Mouse (Mus musculus): Measurements from ENCODE around the gene Cyb5b. TPM values are rescaled to one million over a fixed set of nuclear protein-coding genes. Genes with fewer than 3 reads are reported as not detected.
"Not testable (repeated sequence)": the region's sequence is repeated elsewhere in the genome, so short reads cannot be mapped to it uniquely, and the experiment has no call there.

The Cyb5b gene
- total and polyA plus RNA-seq, 3 experiments: 33.2 to 41.1 (median 38.8) TPM

GRCm38 (mm10) chr8:107212006-107212405, 61.6 kb downstream of the Cyb5b start:
- Histone ChIP-seq H3K4me1 (ENCODE audit: control insufficient read depth, insufficient read depth, low read length) (peaks cover 4% of the 10 kb centered on the region), H3K27me3 (ENCODE audit: control insufficient read depth, insufficient read depth, low read length) (no peaks in the 10 kb centered on the region), H3K79me2 (replicated peaks; ENCODE audit: control insufficient read depth, insufficient read depth, low read length) (no peaks in the 10 kb centered on the region), H3K9ac (ENCODE audit: low read depth, low read length) (no peak overlapping the region), H3K4me3 (no peak overlapping the region), H3K27ac (no peak overlapping the region), H3K36me3 (ENCODE audit: control insufficient read depth, insufficient read depth, low read length) (no peaks in the 10 kb centered on the region; the same call in 1 of the 2 replicates)
- DNase-seq: no peak
- no peak for TF ChIP-seq CTCF (IDR thresholded peaks at IDR 0.05)
- no peak for TF ChIP-seq EP300 (IDR thresholded peaks at IDR 0.05; ENCODE audit: insufficient read depth, low read depth, low read length)
- no peak for TF ChIP-seq POLR2A (IDR thresholded peaks at IDR 0.05; ENCODE audit: insufficient read depth, low read depth, low read length)
- intact Hi-C loops (cut with DNase I): no loop called here
- 84% methylated on average over 7 of the region's 7 CpGs for WGBS

- DNase-seq; H3K4me3 ChIP-seq; H3K79me2 ChIP-seq (replicated peaks; ENCODE audit: control insufficient read depth, insufficient read depth, low read length); intact Hi-C loops (cut with DNase I); H3K9ac ChIP-seq (ENCODE audit: low read depth, low read length); H3K36me3 ChIP-seq (ENCODE audit: control insufficient read depth, insufficient read depth, low read length); H3K27me3 ChIP-seq (ENCODE audit: control insufficient read depth, insufficient read depth, low read length); H3K27ac ChIP-seq; H3K4me1 ChIP-seq (ENCODE audit: control insufficient read depth, insufficient read depth, low read length): not testable (repeated sequence)
- WGBS: 63% methylated on average over 7 of the region's 7 CpGs
Observed at GRCm38 (mm10) chr8:107217230-107217629, 66.8 kb downstream of the Cyb5b start.

- 84% methylated on average over 8 of the region's 8 CpGs for WGBS
- intact Hi-C loops (cut with DNase I): no loop called here
- TF ChIP-seq CTCF (IDR thresholded peaks at IDR 0.05) (no peak), EP300 (IDR thresholded peaks at IDR 0.05; ENCODE audit: insufficient read depth, low read depth, low read length) (no peak), POLR2A (IDR thresholded peaks at IDR 0.05; ENCODE audit: insufficient read depth, low read depth, low read length) (no peak)
- H3K27ac ChIP-seq: no peak overlapping the region
- H3K4me3 ChIP-seq: no peak overlapping the region
- no peak overlapping the region for H3K9ac ChIP-seq (ENCODE audit: low read depth, low read length)
- H3K36me3 ChIP-seq (ENCODE audit: control insufficient read depth, insufficient read depth, low read length): no peaks in the 10 kb centered on the region; the same call in 1 of the 2 replicates
- no peaks in the 10 kb centered on the region for H3K79me2 ChIP-seq (replicated peaks; ENCODE audit: control insufficient read depth, insufficient read depth, low read length)
- no peak for DNase-seq
- no peaks in the 10 kb centered on the region for H3K27me3 ChIP-seq (ENCODE audit: control insufficient read depth, insufficient read depth, low read length)
- peaks cover 2% of the 10 kb centered on the region for H3K4me1 ChIP-seq (ENCODE audit: control insufficient read depth, insufficient read depth, low read length)
Observed at GRCm38 (mm10) chr8:107218091-107218490, 67.7 kb downstream of the Cyb5b start.

GRCm38 (mm10) chr8:107219078-107219477, 68.6 kb downstream of the Cyb5b start:
- Histone ChIP-seq H3K4me1 (ENCODE audit: control insufficient read depth, insufficient read depth, low read length) (peaks cover 2% of the 10 kb centered on the region), H3K36me3 (ENCODE audit: control insufficient read depth, insufficient read depth, low read length) (no peaks in the 10 kb centered on the region; the same call in 1 of the 2 replicates), H3K4me3 (no peak overlapping the region), H3K27me3 (ENCODE audit: control insufficient read depth, insufficient read depth, low read length) (no peaks in the 10 kb centered on the region), H3K9ac (ENCODE audit: low read depth, low read length) (no peak overlapping the region), H3K27ac (no peak overlapping the region), H3K79me2 (replicated peaks; ENCODE audit: control insufficient read depth, insufficient read depth, low read length) (no peaks in the 10 kb centered on the region)
- no peak for DNase-seq
- intact Hi-C loops (cut with DNase I): no loop called here
- TF ChIP-seq POLR2A (IDR thresholded peaks at IDR 0.05; ENCODE audit: insufficient read depth, low read depth, low read length): no peak
- TF ChIP-seq CTCF (IDR thresholded peaks at IDR 0.05): no peak
- TF ChIP-seq EP300 (IDR thresholded peaks at IDR 0.05; ENCODE audit: insufficient read depth, low read depth, low read length): no peak
- 74% methylated on average over 2 of the region's 2 CpGs for WGBS

GRCm38 (mm10) chr8:107221924-107222851, 71.7 kb downstream of the Cyb5b start:
- WGBS: 23% methylated on average over 8 of the region's 8 CpGs
- H3K27ac ChIP-seq: no peak overlapping the region
- H3K4me1 ChIP-seq (ENCODE audit: control insufficient read depth, insufficient read depth, low read length): peaks cover 2% of the 10 kb centered on the region
- no peaks in the 10 kb centered on the region for H3K27me3 ChIP-seq (ENCODE audit: control insufficient read depth, insufficient read depth, low read length)
- H3K4me3 ChIP-seq: no peak overlapping the region
- H3K9ac ChIP-seq (ENCODE audit: low read depth, low read length): peak overlapping the region; percentile 36; the same call in 1 of the 2 replicates
- peak; percentile 61 to 75 for DNase-seq
- H3K36me3 ChIP-seq (ENCODE audit: control insufficient read depth, insufficient read depth, low read length): no peaks in the 10 kb centered on the region; the same call in 1 of the 2 replicates
- H3K79me2 ChIP-seq (replicated peaks; ENCODE audit: control insufficient read depth, insufficient read depth, low read length): no peaks in the 10 kb centered on the region
- TF ChIP-seq CTCF (IDR thresholded peaks at IDR 0.05): no peak
- TF ChIP-seq EP300 (IDR thresholded peaks at IDR 0.05; ENCODE audit: insufficient read depth, low read depth, low read length): no peak
- TF ChIP-seq POLR2A (IDR thresholded peaks at IDR 0.05; ENCODE audit: insufficient read depth, low read depth, low read length): no peak
- intact Hi-C loops (cut with DNase I): no loop called here

- DNase-seq: no peak
- peaks cover 2% of the 10 kb centered on the region for H3K4me1 ChIP-seq (ENCODE audit: control insufficient read depth, insufficient read depth, low read length)
- no peaks in the 10 kb centered on the region for H3K27me3 ChIP-seq (ENCODE audit: control insufficient read depth, insufficient read depth, low read length)
- H3K27ac ChIP-seq: no peak overlapping the region
- H3K36me3 ChIP-seq (ENCODE audit: control insufficient read depth, insufficient read depth, low read length): no peaks in the 10 kb centered on the region; the same call in 1 of the 2 replicates
- TF ChIP-seq EP300 (IDR thresholded peaks at IDR 0.05; ENCODE audit: insufficient read depth, low read depth, low read length) (no peak), POLR2A (IDR thresholded peaks at IDR 0.05; ENCODE audit: insufficient read depth, low read depth, low read length) (no peak), CTCF (IDR thresholded peaks at IDR 0.05) (no peak)
- no peak overlapping the region for H3K9ac ChIP-seq (ENCODE audit: low read depth, low read length)
- H3K4me3 ChIP-seq: no peak overlapping the region
- no peaks in the 10 kb centered on the region for H3K79me2 ChIP-seq (replicated peaks; ENCODE audit: control insufficient read depth, insufficient read depth, low read length)
- intact Hi-C loops (cut with DNase I): no loop called here
- 58% methylated on average over 9 of the region's 9 CpGs for WGBS
Observed at GRCm38 (mm10) chr8:107226183-107226582, 75.7 kb downstream of the Cyb5b start.

Data from heart, adult 2 months (tissue).